Mouse (Mus musculus) embryo, embryonic 11.5 days (tissue): ENCODE measurements at regions not wholly inside any gene's neighbourhood (a gene's known extent, or its start where the extent isn't known, plus 50 kb on each side); places are given as distances from the start of the nearest gene placed in this dataset.
"Not testable (repeated sequence)": the region's sequence is repeated elsewhere in the genome, so short reads cannot be mapped to it uniquely, and the experiment has no call there.

Source experiments
- DNase-seq: peaks from one replicate; pipeline ENCODE4 v3.0.0-alpha.2; 2012; ENCODE audit warnings: low read depth, low spot score

DNA sequence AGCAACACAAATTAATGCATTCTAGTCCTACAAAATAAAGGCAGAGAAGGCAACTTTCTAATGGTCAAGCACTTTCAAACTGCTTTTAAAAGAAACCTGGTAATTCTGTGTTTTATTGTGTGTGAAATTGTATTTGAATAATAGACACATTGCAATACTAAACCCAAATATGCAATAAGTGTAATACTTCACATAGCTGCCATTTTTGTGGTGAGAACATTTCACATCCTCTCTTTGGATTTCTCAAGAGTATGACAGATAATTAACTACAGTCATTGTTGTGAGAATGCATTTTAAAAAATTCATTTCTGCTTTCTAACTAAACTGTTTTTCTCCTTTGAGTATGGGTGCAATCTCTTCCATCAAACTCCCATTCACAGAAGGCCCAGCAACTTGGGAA lies 256.4 kb downstream of the Sema3d start:
- no peak for DNase-seq

DNA sequence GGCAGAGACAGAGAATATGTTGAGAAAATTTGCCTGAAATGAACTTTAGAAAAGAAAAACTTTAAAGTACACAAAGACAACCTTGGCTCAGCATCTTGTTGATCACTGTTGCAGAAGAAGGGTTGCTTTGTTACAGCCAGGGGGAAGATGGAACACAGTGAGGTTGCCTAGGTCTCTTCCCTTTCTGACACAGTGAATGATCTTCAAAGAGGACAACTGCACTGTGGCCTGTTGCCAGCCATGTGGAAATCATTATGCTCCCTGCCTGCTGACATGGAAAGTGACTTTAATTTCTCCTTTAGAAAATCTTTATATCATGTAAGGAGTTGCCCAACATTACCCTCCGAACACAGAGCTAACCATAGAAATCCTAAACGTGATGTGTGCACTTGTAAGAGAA lies 263.1 kb downstream of the Sema3d start:
- no peak for DNase-seq

DNA sequence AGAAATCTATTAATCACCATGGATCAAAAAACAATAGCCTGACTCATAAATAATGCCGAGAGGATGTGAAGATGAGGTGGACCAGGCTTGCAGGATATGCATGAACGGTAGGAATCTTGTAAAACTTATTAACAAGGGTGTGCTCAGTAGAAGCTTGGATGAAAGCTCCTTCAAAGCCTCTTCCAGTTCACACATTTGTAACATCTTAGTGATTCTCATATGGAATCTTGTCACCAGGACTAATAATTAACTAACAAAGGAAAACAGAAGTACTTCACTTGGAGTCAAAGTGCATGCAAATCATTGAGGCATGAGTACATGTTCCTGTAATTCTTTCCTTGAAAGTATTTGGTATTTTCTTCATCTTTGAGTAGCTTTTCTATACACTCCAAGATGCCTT lies 290.5 kb downstream of the Sema3d start:
- DNase-seq, result no peak

DNA sequence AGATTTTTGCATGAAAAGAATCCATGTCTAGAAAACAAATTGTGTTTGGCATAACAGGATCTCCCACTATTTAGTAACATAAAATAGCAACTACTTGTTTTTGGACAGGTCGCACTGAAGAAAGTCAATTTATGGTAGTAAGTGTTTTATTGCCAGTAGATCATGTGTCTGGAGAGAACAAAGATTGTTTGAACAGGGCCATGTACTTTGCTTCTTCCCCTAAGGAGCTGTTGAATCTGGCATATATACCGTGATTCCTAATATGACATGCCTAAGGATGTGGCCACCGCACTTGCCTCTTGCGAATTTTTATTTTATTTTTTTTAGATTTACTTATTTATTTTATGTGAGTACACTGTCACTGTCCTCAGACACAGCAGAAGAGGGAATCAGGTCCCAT lies 290.9 kb downstream of the Sema3d start:
- no peak for DNase-seq

DNA sequence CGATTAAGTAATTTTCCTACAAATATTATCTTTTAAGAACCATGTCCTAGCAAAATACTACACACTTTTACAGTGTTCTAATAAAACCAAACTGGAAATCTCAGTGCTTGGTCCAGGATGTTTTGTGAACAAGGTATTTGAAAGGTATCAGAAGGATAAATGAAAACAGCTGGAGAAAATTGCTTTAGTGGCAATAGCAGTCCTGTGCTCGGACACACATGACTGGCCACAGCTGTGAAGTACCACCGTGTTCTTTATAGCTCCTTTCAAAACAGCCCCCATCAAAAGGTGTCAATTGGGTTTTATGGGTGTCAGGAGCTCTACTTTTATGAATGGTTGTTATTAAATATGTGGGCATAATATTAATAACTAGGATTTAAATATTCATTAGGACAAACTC lies 293.5 kb downstream of the Sema3d start:
- DNase-seq, result no peak

DNA sequence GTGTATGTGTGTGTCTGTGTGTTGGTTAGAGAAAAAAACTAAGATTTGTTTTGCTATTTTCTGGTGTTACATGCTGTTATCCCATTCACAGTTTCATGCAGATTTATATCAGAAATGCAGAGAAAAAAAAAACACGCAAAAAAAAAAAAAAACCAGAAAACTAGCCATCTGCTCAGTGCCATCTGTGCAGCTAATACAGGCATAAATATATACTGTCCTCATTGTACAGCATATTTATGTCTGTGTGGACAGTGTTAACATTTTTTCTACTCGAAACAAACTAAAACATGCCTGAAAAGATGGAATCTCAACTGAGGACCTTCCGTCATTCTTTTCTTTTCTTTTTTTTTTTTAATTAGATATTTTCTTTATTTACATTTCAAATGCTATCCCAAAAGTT lies 331.7 kb downstream of the Sema3d start:
- no peak for DNase-seq

DNA sequence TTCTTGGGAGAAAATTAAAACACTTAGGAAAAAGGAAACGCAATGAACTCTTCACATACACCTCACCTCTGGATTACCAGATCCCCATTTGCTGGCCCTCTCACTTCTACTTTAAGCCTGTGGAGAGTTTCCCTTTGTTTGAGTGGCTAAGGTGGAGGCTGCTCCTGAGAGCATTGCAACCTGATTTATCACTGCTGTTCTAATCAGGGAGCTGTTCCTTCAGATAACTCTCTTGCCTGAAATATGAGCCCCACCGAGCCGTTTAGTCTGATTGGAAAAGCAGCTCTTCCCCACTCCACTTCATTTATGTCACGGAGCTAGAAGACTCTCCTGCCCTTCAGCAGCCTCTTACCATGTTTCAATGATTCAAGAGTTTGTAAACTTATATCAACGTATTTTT lies 368.3 kb downstream of the Sema3d start:
- peak; percentile 32 for DNase-seq

DNA sequence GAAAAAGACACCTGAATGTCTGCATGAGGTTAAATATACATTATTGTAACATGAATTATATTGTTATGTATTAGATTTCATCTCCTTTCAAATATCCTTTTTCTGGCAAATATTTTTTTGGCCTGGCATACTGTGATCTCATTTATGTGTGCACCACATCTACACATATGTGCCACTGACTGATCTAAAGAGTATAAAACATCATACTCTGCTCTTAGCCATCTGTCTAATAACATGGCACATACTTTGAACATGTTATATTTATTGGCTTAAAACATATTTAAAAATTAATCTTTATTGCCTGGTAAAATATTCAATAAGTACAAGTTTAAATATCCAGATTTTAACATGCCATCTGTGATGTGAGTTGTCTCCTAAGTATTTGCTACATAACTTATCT lies 365.6 kb upstream of the Sema3a start:
- DNase-seq, result no peak

DNA sequence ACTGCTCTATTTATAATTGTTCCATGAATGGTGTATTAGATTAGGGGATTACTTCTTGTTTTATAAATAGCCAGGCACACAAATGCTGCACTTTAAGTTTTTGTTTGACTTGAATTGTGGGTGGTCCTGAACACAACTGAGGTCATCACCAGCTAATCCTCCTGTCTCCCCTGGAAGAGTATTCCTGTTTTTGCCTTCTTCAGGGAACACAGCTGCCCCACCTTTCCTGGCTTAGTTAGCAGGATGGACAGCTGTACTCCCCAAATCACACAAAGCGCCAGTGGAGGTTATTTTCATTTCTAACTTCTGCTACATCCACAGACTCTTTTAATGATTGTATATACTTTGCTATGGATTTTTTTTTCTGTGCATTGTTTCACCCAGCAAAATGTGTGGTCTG lies 357.8 kb upstream of the Sema3a start:
- no peak for DNase-seq

DNA sequence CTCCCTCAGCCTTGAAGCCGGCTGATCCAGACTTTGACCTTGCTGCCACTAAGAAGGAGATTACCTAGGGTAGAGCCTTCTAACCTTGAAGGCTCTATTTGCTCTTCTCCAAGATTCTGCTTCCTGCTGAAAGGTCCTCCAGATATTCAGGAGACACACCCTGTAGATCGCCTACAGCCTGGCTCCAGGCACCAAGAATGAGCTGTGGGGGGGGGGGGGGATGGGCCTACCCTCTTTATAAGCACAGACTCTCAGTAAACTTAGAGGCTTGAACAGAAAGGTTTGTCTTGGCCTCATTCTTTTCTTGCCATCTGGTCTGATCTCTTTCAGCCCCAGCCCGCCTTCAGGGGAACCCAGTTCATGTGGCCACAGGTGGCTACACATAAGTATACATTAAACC lies 342.5 kb upstream of the Sema3a start:
- DNase-seq, result no peak

DNA sequence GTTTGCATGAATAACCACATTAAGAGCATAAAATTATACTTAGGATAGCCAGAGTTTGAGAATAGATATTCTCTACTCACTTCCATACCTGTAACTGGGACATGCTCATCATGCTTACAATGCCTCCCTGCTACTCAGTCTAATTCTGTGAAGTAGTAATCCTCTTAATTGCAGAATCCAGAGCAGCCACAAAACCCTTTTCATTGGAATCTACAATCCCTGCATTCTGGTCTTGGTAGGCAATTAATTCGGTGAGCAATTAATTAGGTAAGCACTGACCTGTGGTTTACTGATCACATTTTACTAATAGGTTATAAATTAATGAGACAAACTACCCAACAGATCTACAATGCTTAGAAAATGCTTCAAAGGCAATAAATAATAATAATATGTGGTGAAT lies 316.5 kb upstream of the Sema3a start:
- no peak for DNase-seq

DNA sequence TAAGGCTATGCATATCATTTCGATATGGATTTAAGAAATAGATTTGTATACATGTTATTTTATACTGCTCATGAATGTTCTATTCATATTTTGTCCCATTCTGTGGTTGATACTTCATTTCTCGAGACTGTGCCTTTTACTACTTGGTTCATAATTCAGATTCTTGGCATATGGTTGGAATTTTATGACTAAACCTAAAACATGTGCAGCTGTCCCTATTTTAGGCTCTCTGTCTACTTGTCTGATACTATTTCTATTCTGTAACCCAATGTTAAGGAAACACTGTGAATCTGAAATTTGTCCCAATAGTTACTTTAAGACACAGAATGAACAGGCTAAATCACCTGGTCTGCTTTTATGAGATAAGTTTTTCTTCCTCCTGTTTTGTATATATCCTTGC lies 315.3 kb upstream of the Sema3a start:
- DNase-seq, result no peak

DNA sequence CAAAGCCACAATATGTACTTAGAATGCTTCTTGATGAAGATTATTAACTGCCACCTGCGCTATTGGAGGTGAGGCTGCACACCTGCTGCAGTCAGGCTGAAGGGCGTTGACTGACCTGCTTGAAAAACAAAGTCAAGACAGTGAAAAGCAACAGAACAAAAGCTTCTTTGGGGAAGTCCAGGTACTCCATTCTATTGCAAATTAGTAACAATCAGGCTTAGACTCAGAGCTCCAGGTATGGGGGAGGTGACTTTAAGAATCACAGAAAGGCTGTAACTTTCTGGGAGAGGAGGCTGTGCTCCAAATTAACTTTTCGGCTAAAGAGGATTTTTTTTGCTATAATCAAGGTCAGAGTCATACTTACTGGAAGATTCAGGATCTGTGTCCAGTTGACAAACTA lies 278.0 kb upstream of the Sema3a start:
- DNase-seq, result not testable (repeated sequence)

DNA sequence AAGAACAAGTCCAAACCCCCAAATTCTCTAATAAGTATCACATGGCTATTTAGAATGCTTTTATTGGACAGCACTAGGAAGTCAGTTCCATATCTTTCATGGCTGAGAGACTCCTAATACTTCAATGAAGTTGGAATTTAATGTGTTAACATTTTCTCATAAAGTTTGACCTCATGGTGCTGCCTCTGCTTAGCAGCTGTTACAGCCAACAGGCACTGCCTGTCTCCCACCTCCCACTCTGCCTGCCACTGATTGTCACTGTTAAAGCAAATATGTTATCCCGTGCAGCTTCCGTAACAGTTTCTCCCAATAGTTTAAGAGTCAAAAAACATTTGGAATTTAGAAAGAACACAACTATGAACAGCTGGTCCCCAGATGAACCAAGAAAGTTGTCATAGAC lies 268.3 kb upstream of the Sema3a start:
- peak; percentile 7 for DNase-seq

DNA sequence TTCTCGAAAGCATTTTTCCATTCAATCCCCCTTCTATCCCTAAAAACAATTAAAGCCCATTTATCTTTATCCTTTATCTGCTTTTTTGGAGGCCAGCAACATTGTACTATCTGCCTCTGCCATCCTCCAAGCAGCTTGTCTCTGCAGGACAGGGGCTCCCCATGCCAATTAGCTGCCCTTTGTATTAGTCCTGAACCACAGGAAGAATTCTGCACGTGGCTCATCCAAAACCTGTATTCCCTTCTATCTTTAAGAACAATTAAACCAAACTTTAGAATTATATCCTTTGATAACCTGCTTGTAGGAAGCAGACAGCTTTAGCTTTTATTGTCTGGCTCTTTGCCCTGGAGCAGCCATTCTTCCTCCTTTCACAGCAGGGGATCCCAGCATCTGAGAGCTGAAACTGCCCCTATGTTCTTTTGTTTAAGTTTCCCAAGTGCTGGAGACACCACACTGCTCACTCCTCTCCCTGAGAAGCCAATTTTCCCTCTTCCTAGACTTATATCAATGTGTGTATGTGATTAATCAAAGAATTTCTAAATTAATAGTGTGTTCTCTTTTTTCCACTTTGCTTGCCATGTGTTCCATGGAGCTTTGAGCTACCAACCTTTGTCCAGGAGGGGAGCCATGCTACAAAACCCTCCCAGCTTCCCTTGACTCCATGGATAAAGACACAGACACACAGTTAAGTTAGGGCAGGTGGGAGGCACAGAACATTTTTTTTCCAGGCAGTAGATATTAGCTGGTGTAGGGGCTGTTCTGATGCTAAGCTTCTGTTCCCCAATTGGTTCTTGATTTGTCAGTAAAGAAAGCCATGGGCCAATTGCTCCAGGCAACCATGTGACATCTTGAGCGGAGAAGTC lies 256.6 kb upstream of the Sema3a start:
- DNase-seq, result no peak

DNA sequence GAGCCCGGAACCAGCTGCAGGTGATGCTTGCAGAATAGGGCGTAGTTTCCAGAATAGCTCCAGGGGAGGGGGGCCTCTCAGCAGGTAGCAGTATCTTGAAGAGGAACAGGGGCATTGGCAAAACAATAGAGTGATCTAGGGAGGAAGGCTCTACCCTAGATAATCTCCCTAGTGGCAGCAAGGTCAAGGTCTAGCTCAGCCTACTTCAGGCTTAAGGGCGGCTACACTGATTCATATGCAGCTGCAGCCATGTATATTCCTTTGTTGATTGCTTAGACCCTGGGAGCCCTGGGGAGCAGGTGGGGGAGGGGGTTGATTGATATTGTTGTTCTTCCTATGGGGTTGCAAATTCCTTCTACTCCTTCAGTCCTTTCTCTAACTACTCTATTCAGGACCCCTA lies 252.3 kb upstream of the Sema3a start:
- DNase-seq, result no peak

DNA sequence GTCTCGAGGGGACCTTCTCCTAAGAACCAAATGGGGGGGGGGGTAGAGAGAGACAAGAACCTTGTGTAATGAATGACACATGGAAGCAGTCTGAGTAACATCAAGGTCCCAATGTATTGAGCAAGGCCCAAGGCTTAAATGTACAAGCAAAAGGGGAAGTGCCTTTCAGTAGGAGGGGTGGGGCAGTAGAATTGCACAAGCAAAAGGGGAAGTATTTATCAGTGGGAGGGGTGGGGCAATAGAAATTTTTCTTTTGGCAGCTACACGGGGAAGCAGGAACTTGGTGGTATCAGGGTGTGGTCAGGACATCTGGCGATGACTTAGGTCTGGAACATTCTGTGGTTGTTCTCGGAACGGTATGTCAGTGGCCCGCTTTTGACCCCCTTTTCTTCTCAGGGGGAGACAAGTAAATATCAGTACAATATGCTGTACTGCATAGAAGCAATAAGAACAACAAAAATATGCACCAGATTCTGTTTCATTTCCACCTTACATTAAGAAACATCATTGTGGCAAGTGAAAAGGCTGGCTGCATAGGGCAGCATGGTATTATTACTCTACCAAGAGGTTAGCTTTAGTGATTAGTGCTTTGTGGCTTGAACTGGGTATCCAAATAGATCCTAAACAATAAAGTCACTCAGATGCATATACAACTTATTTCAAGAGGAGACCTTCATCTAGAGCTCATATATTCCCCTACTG lies 247.5 kb upstream of the Sema3a start:
- no peak for DNase-seq

DNA sequence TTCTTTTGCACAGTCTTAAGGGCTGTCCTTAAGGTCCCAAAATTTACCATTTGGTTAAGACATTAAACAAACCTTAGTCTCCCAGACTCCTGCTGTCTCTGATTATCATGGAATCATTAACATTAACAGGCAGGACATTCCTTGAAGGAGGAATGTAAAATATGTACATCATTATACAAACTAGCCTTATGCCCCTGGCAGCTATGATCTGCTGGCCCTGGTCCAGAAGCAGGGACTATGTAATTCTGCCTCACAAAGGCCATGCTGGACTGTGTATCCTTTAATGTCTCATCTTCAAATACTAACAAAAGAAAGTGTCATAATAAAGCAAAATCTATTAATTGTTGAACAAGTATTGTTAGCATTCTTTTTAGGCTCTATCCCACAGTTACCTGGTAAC lies 232.9 kb upstream of the Sema3a start:
- no peak for DNase-seq

DNA sequence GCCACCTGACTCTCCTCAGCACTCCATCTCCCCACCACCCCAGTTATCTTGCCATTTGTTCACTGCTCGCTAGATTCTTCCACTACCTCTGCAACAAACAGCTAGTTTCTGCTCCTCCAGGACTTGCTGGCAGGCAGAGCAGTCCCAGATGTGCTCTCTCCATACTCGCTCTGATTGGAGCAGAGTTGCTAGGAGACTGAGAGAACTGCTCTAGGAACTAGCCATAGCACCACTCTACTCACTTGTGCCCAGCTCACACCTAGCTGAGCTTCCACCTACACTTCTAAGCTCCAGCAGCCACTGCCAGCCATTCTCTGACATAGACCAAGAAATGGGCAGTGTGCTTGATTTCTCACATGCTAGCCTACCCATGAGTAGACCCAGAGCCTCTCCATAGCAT lies 230.6 kb upstream of the Sema3a start:
- no peak for DNase-seq

DNA sequence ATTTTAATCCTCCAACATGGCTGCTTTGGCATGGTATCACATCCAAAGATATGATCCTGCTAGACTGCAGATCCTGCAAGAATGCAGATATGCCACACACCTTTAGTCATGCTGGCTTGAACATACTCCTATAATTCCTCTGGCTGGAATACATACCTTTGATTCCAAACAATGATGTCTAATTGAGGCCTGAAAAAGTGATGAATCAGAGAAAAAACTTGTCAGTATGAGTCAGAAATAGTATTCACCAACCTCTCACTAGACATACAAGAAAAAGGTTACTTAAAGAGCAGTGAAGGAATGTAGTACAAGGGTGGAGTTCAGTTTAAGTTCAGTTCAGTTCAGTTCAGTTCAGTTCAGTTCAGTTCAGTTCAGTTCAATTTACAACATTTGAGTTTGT lies 214.5 kb upstream of the Sema3a start:
- DNase-seq, result no peak

DNA sequence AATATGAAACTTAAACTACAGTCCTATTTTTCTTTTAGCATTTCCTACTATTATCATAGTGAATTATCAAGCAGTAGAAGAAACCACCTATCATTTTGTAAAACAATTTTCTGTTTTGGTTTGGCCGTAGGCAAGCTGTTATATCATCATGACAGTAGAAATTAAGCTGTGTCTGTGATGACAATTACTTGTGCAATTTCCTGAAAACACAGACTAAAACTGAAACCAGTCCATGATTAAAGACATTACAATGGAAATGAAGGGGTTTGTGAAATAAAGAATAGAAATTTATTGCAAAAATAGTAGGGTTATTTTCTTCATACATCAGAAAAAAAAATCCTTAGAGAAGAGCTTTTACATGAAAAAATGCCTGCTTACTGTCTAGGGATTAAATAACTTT lies 210.8 kb upstream of the Sema3a start:
- no peak for DNase-seq

DNA sequence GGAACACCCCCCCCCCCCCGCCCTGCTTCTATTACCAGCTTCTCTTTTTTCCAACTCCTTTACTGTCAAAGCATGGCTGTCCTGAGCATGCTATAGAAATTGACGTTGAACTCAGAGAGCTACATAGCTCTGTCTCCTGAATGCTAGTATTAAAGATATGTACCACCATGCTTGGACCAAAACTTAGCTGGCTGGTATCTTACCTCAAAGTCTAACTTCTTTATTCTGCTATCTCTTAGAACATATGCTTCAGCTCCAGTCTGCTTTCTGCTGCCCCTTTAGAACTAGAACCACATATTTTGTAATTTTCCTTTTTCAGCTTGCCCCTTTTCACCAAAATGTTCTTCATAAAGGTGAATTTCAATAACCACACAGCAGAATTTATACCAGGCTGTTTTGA lies 205.9 kb upstream of the Sema3a start:
- no peak for DNase-seq

DNA sequence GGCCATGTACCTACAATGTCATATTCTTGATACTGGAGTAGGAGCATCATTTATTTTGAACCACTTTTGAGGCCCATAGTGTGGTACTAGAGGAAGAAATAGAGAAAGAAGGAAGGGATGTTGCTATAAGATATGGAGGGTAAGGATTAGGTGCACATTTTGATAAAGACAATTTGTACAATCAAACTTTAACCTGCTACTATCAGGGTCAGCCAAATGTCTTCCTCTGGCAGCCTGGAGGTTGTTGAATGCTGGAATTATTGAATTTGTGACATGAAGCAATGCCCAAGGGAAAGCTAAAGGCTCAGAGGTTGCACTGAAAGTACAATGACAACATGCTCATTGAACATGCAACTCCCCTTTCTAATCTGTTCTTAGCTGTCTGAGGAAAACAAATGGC lies 202.3 kb upstream of the Sema3a start:
- no peak for DNase-seq
